Mouse (Mus musculus): ENCODE results near the gene Gm17018. TPM values are rescaled to one million over a fixed set of nuclear protein-coding genes. Genes with fewer than 3 reads are reported as not detected.

The Gm17018 gene
- polyA plus RNA-seq, 1 experiment from 2014 or later: 51.4 TPM

- no peak overlapping the region for H3K4me2 ChIP-seq (replicated peaks; ENCODE audit: low read depth, low read length)
- H3K4me1 ChIP-seq (ENCODE audit: control insufficient read depth, insufficient read depth, low read length): peaks cover 7% of the 10 kb centered on the region
- peaks cover 2% of the 10 kb centered on the region; the same call in 1 of the 2 replicates for H3K36me3 ChIP-seq (ENCODE audit: control insufficient read depth, insufficient read depth, low read length)
- no peak overlapping the region for H3K9ac ChIP-seq (ENCODE audit: low read depth, low read length)
- no peak overlapping the region for H3K4me3 ChIP-seq (ENCODE audit: low read length)
- H3K27ac ChIP-seq (ENCODE audit: low read depth, low read length): no peak overlapping the region
- WGBS: 38% methylated on average over 15 of the region's 15 CpGs
- ATAC-seq (ENCODE audit: low FRiP score, low TSS enrichment): no peak
- H3K27me3 ChIP-seq (ENCODE audit: control insufficient read depth, insufficient read depth, low read length): no peaks in the 10 kb centered on the region
- no peaks in the 10 kb centered on the region for H3K9me3 ChIP-seq (ENCODE audit: control insufficient read depth, low read length)
Measured at GRCm38 (mm10) chr19:45565925-45566715, 5.7 kb downstream of the Gm17018 start.

GRCm38 (mm10) chr19:45567367-45567766 is 7.0 kb downstream of the Gm17018 start:
- peaks cover 7% of the 10 kb centered on the region for H3K4me1 ChIP-seq (ENCODE audit: control insufficient read depth, insufficient read depth, low read length)
- H3K9ac ChIP-seq (ENCODE audit: low read depth, low read length): no peak overlapping the region
- no peaks in the 10 kb centered on the region for H3K9me3 ChIP-seq (ENCODE audit: control insufficient read depth, low read length)
- ATAC-seq (ENCODE audit: low FRiP score, low TSS enrichment): no peak
- H3K36me3 ChIP-seq (ENCODE audit: control insufficient read depth, insufficient read depth, low read length): peaks cover 5% of the 10 kb centered on the region; the same call in 1 of the 2 replicates
- WGBS: 55% methylated on average over 14 of the region's 14 CpGs
- H3K4me2 ChIP-seq (replicated peaks; ENCODE audit: low read depth, low read length): no peak overlapping the region
- H3K4me3 ChIP-seq (ENCODE audit: low read length): no peak overlapping the region
- H3K27ac ChIP-seq (ENCODE audit: low read depth, low read length): no peak overlapping the region
- no peaks in the 10 kb centered on the region for H3K27me3 ChIP-seq (ENCODE audit: control insufficient read depth, insufficient read depth, low read length)

GRCm38 (mm10) chr19:45573033-45573432 is 12.6 kb downstream of the Gm17018 start:
- H3K4me3 ChIP-seq (ENCODE audit: low read length): no peak overlapping the region
- peaks cover 21% of the 10 kb centered on the region for H3K4me1 ChIP-seq (ENCODE audit: control insufficient read depth, insufficient read depth, low read length)
- no peak overlapping the region for H3K4me2 ChIP-seq (replicated peaks; ENCODE audit: low read depth, low read length)
- no peaks in the 10 kb centered on the region for H3K9me3 ChIP-seq (ENCODE audit: control insufficient read depth, low read length)
- 85% methylated on average over 6 of the region's 6 CpGs for WGBS
- no peak overlapping the region for H3K9ac ChIP-seq (ENCODE audit: low read depth, low read length)
- no peaks in the 10 kb centered on the region for H3K27me3 ChIP-seq (ENCODE audit: control insufficient read depth, insufficient read depth, low read length)
- ATAC-seq (ENCODE audit: low FRiP score, low TSS enrichment): no peak
- peaks cover 23% of the 10 kb centered on the region; the same call in 1 of the 2 replicates for H3K36me3 ChIP-seq (ENCODE audit: control insufficient read depth, insufficient read depth, low read length)
- no peak overlapping the region for H3K27ac ChIP-seq (ENCODE audit: low read depth, low read length)

- peak; percentile 66 for ATAC-seq (ENCODE audit: low FRiP score, low TSS enrichment)
- Histone ChIP-seq H3K4me1 (ENCODE audit: control insufficient read depth, insufficient read depth, low read length) (peaks cover 21% of the 10 kb centered on the region), H3K27ac (ENCODE audit: low read depth, low read length) (no peak overlapping the region), H3K36me3 (ENCODE audit: control insufficient read depth, insufficient read depth, low read length) (peaks cover 31% of the 10 kb centered on the region), H3K4me2 (replicated peaks; ENCODE audit: low read depth, low read length) (no peak overlapping the region), H3K4me3 (ENCODE audit: low read length) (no peak overlapping the region), H3K9me3 (ENCODE audit: control insufficient read depth, low read length) (no peaks in the 10 kb centered on the region), H3K27me3 (ENCODE audit: control insufficient read depth, insufficient read depth, low read length) (no peaks in the 10 kb centered on the region), H3K9ac (ENCODE audit: low read depth, low read length) (no peak overlapping the region)
- WGBS: 24% methylated on average over 6 of the region's 6 CpGs
Measured at GRCm38 (mm10) chr19:45573861-45574267, 13.4 kb downstream of the Gm17018 start.

- Histone ChIP-seq H3K4me2 (replicated peaks; ENCODE audit: low read depth, low read length) (no peak overlapping the region), H3K36me3 (ENCODE audit: control insufficient read depth, insufficient read depth, low read length) (peaks cover 36% of the 10 kb centered on the region), H3K9ac (ENCODE audit: low read depth, low read length) (no peak overlapping the region), H3K27ac (ENCODE audit: low read depth, low read length) (no peak overlapping the region), H3K9me3 (ENCODE audit: control insufficient read depth, low read length) (no peaks in the 10 kb centered on the region), H3K4me3 (ENCODE audit: low read length) (no peak overlapping the region), H3K4me1 (ENCODE audit: control insufficient read depth, insufficient read depth, low read length) (peaks cover 21% of the 10 kb centered on the region), H3K27me3 (ENCODE audit: control insufficient read depth, insufficient read depth, low read length) (no peaks in the 10 kb centered on the region)
- ATAC-seq (ENCODE audit: low FRiP score, low TSS enrichment): no peak
- WGBS: 79% methylated on average over 7 of the region's 7 CpGs
Measured at GRCm38 (mm10) chr19:45574339-45574898, 14.0 kb downstream of the Gm17018 start.

- no peak overlapping the region; the same call in 1 of the 2 replicates for H3K27ac ChIP-seq (ENCODE audit: low read depth, low read length)
- H3K4me3 ChIP-seq (ENCODE audit: low read length): no peak overlapping the region
- H3K4me2 ChIP-seq (replicated peaks; ENCODE audit: low read depth, low read length): no peak overlapping the region
- peaks cover 18% of the 10 kb centered on the region for H3K4me1 ChIP-seq (ENCODE audit: control insufficient read depth, insufficient read depth, low read length)
- WGBS: 41% methylated on average over 19 of the region's 19 CpGs
- no peaks in the 10 kb centered on the region for H3K27me3 ChIP-seq (ENCODE audit: control insufficient read depth, insufficient read depth, low read length)
- peaks cover 37% of the 10 kb centered on the region for H3K36me3 ChIP-seq (ENCODE audit: control insufficient read depth, insufficient read depth, low read length)
- no peak overlapping the region for H3K9ac ChIP-seq (ENCODE audit: low read depth, low read length)
- ATAC-seq (ENCODE audit: low FRiP score, low TSS enrichment): no peak
- H3K9me3 ChIP-seq (ENCODE audit: control insufficient read depth, low read length): no peaks in the 10 kb centered on the region
Measured at GRCm38 (mm10) chr19:45574941-45575631, 14.7 kb downstream of the Gm17018 start.

GRCm38 (mm10) chr19:45575632-45576001 is 15.2 kb downstream of the Gm17018 start:
- Histone ChIP-seq H3K4me3 (ENCODE audit: low read length) (no peak overlapping the region), H3K27me3 (ENCODE audit: control insufficient read depth, insufficient read depth, low read length) (no peaks in the 10 kb centered on the region), H3K9ac (ENCODE audit: low read depth, low read length) (no peak overlapping the region), H3K4me2 (replicated peaks; ENCODE audit: low read depth, low read length) (no peak overlapping the region), H3K9me3 (ENCODE audit: control insufficient read depth, low read length) (no peaks in the 10 kb centered on the region), H3K27ac (ENCODE audit: low read depth, low read length) (no peak overlapping the region), H3K36me3 (ENCODE audit: control insufficient read depth, insufficient read depth, low read length) (peaks cover 37% of the 10 kb centered on the region), H3K4me1 (ENCODE audit: control insufficient read depth, insufficient read depth, low read length) (peaks cover 18% of the 10 kb centered on the region)
- WGBS: 14% methylated on average over 8 of the region's 8 CpGs
- 0 out of 2 replicates have a peak, but pooled peaks have one; percentile 28 for ATAC-seq (ENCODE audit: low FRiP score, low TSS enrichment)

- peaks cover 20% of the 10 kb centered on the region for H3K4me1 ChIP-seq (ENCODE audit: control insufficient read depth, insufficient read depth, low read length)
Measured at GRCm38 (mm10) chr19:45577141-45577750, 16.8 kb downstream of the Gm17018 start.

More at GRCm38 (mm10) chr19:45577141-45577750, 16.8 kb downstream of the Gm17018 start:
- Histone ChIP-seq H3K9ac (ENCODE audit: low read depth, low read length) (no peak overlapping the region), H3K36me3 (ENCODE audit: control insufficient read depth, insufficient read depth, low read length) (peaks cover 36% of the 10 kb centered on the region), H3K4me2 (replicated peaks; ENCODE audit: low read depth, low read length) (no peak overlapping the region), H3K27me3 (ENCODE audit: control insufficient read depth, insufficient read depth, low read length) (no peaks in the 10 kb centered on the region), H3K4me3 (ENCODE audit: low read length) (no peak overlapping the region), H3K9me3 (ENCODE audit: control insufficient read depth, low read length) (0 out of 2 replicates have a peak, but pooled peaks cover 2% of the 10 kb centered on the region), H3K27ac (ENCODE audit: low read depth, low read length) (no peak overlapping the region)
- WGBS: 67% methylated on average over 14 of the region's 14 CpGs
- no peak for ATAC-seq (ENCODE audit: low FRiP score, low TSS enrichment)
